Mouse (Mus musculus) C2C12 (cell line): ENCODE measurements around the gene S1pr5.

Experiments used
- CTCF ChIP-seq: IDR thresholded peaks from one replicate; pipeline ENCODE4 v1.5.1; 2011; ENCODE audit not compliant: control insufficient read depth, insufficient read depth, insufficient read length
- FOSL1 ChIP-seq: IDR thresholded peaks from one replicate; pipeline ENCODE4 v1.8.0; 2011; ENCODE audit warnings: mild to moderate bottlenecking, low read length; ENCODE audit not compliant: poor library complexity, insufficient read depth, severe bottlenecking
- MAX ChIP-seq: IDR thresholded peaks from one replicate; pipeline ENCODE4 v1.6.1; 2011; ENCODE audit warnings: mild to moderate bottlenecking, control low read depth
- MYOD1 ChIP-seq: IDR thresholded peaks from one replicate; pipeline ENCODE4 v1.6.1; 2011; ENCODE audit warnings: low read depth; ENCODE audit not compliant: control insufficient read depth, insufficient read length
- MYOG ChIP-seq: IDR thresholded peaks from one replicate; pipeline ENCODE4 v1.6.1; 2011; ENCODE audit not compliant: control insufficient read depth, insufficient read length; ENCODE audit errors: extremely low read depth
- USF1 ChIP-seq: IDR thresholded peaks from one replicate; pipeline ENCODE4 v1.6.1; 2011; ENCODE audit warnings: low read depth, mild to moderate bottlenecking, control low read depth, moderate library complexity

DNA sequence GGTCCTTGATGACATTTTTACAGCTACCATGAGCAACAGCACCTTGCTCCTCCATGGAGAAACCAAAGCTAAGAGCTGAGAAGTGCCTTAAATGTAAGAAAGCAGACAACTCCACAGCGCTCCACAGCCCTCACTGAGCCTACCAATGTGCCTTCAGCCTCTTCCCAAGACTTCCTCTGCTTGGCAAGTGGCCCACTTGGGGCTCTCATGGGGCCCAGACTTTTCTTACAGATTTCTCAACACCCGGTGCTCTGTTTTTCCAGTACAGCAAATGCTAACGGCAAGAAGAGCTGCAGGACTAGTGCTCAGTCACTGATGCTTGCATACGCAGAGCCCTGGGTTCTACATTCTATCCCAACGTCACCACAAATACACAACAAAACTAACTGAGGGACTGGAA is 29.5 kb upstream of the S1pr5 start:
- TF ChIP-seq CTCF (no peak), MAX (no peak), FOSL1 (no peak), USF1 (no peak), MYOD1 (no peak), MYOG (no peak)
